ENCODE assay signal across 20 mouse cellular contexts in the genomic region with DNA sequence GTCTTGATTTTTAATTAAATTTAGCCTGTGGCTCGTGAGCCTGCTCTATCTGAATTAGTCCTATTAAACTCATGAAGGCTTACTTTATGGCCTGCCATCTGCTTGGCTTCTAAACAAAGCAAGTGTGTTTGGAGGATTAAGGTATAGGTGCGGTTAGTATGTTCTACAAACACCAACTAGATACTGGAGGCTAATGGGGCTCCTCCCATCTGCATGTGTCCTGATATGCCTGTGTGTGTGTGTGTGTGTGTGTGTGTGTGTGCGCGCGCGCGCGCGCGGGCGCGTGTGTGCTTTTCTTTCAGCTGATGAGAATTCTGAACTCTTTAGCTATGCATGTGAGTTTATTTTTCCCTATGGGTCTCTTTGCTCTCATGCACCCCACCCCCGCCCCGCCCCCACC. TPM values are rescaled to one million over a fixed set of nuclear protein-coding genes. Genes with fewer than 3 reads are reported as not detected.
DNase-seq lines count a peak whose midpoint lies in the region; ATAC-seq and TF ChIP-seq lines count a peak whose summit lies in the region.
"Had no signal": no experiment of that assay in that cellular context is flagged by ENCODE, and none has a peak within 500 bp of the region (broad histone marks: within the 10 kb centered on the region; RNA-seq: fewer than 3 reads in every experiment).

No protein-coding gene starts in this region.

- H3K9me3 ChIP-seq in intestine, postnatal 0 days (ENCODE audit: control insufficient read depth), result no peaks in the 10 kb centered on the region
- no peaks in the 10 kb centered on the region for H3K9me3 ChIP-seq in liver, embryonic 16.5 days (replicated peaks; ENCODE audit: control insufficient read depth, low read length)
- H3K9me3 ChIP-seq: G1E; heart, embryonic 13.5 days had no signal

- ATAC-seq in intestine, postnatal 0 days, result peak; percentile 62
- peak; percentile 95 for ATAC-seq in liver, embryonic 16.5 days (ENCODE audit: low read depth)

- 56% methylated on average over 14 of the region's 14 CpGs for WGBS in intestine, postnatal 0 days
- 52% methylated on average over 14 of the region's 14 CpGs for WGBS in liver, embryonic 16.5 days (ENCODE audit: insufficient replicate concordance)

- no peak for TF ChIP-seq CTCF in intestine, postnatal 0 days (IDR thresholded peaks at IDR 0.05; ENCODE audit: low read depth)

- peak; percentile 25 for DNase-seq in spleen, adult 12 weeks (ENCODE audit: low spot score)
- no peak for DNase-seq in spleen, postnatal 14 days (ENCODE audit: low spot score in 2 of 2)
- DNase-seq in cerebellum, adult 11 months, result no peak
- DNase-seq in gastrocnemius, postnatal 14 days, result no peak
- no peak for DNase-seq in Muller cell, postnatal 12 days (ENCODE audit: inconsistent ontology term)
- no peak for DNase-seq in lung, adult 18-20 months
- DNase-seq: cerebellum, postnatal 10 days; embryo, embryonic 11 days; heart, adult 11 months; lung, postnatal 10 days; retina, postnatal 1 day had no signal

- peaks cover 37% of the 10 kb centered on the region for H3K36me3 ChIP-seq in intestine, postnatal 0 days (ENCODE audit: control insufficient read depth, insufficient read depth)
- peaks cover 4% of the 10 kb centered on the region; the same call in 1 of the 2 replicates for H3K36me3 ChIP-seq in liver, embryonic 16.5 days (ENCODE audit: control insufficient read depth, insufficient read depth)
- H3K36me3 ChIP-seq: G1E; heart, embryonic 13.5 days had no signal

- H3K4me2 ChIP-seq in intestine, postnatal 0 days (replicated peaks; ENCODE audit: low read depth), result no peak overlapping the region
- peak overlapping the region; percentile 36 for H3K4me2 ChIP-seq in liver, embryonic 16.5 days (ENCODE audit: low read depth, low read length)
- H3K4me2 ChIP-seq: heart, embryonic 13.5 days; hindbrain, embryonic 14.5 days had no signal

- intact Hi-C loops in gastrocnemius, postnatal 14 days (cut with DNase I; ENCODE audit: low total_unique reads), result no loop called here

- no peaks in the 10 kb centered on the region for H3K27me3 ChIP-seq in intestine, postnatal 0 days (replicated peaks; ENCODE audit: control insufficient read depth, insufficient read depth, low read length)
- no peaks in the 10 kb centered on the region for H3K27me3 ChIP-seq in liver, embryonic 16.5 days (ENCODE audit: control insufficient read depth, insufficient read depth, low read depth, low read length)
- H3K27me3 ChIP-seq: heart, embryonic 13.5 days had no signal

- H3K4me3 ChIP-seq in intestine, postnatal 0 days (ENCODE audit: low read depth, low read length), result no peak overlapping the region
- no peak overlapping the region for H3K4me3 ChIP-seq in liver, embryonic 16.5 days (ENCODE audit: low read depth, low read length)
- H3K4me3 ChIP-seq: heart, embryonic 13.5 days had no signal

- peaks cover 10% of the 10 kb centered on the region for H3K4me1 ChIP-seq in intestine, postnatal 0 days (replicated peaks; ENCODE audit: control insufficient read depth, insufficient read depth, low read length)
- H3K4me1 ChIP-seq in liver, embryonic 16.5 days (ENCODE audit: control insufficient read depth, low read depth, low read length), result peaks cover 22% of the 10 kb centered on the region

- no peak overlapping the region for H3K27ac ChIP-seq in intestine, postnatal 0 days (ENCODE audit: low read depth, low read length)
- H3K27ac ChIP-seq in liver, embryonic 16.5 days (ENCODE audit: low read length), result peak overlapping the region; percentile 66
- H3K27ac ChIP-seq: heart, embryonic 13.5 days; hindbrain, embryonic 14.5 days; kidney, postnatal 0 days had no signal

- H3K9ac ChIP-seq in intestine, postnatal 0 days (ENCODE audit: low read depth, low read length), result no peak overlapping the region
- 0 out of 2 replicates have a peak overlapping the region, but pooled peaks have one; percentile 13 for H3K9ac ChIP-seq in liver, embryonic 16.5 days (ENCODE audit: low read depth, low read length)
- H3K9ac ChIP-seq: heart, embryonic 13.5 days; hindbrain, embryonic 14.5 days had no signal

RNA-seq across cellular contexts. Expression of a gene that starts 11.7 kb away (rescaled TPM):
- polyA plus RNA-seq in intestine, postnatal 0 days (2015; fragmentation: Nextera tagmentation; extraction: Ambion mirVana), result 7.7 and 7.8 TPM in 2 replicates
- polyA plus RNA-seq in liver, embryonic 16.5 days (2015; fragmentation: Nextera tagmentation; extraction: Ambion mirVana), result 0.34 and 0.50 TPM in 2 replicates
- total RNA-seq in gastrocnemius, postnatal 14 days (2021), result under 1 TPM; 0.13 to 0.49 TPM
- total RNA-seq: gastrocnemius, adult 8-10 months had no signal
- polyA plus RNA-seq: forebrain, embryonic 11.5 days; G1E; heart, embryonic 13.5 days; hindbrain, embryonic 14.5 days; midbrain, postnatal 0 days had no signal

RNA-seq across cellular contexts. Expression of a gene that starts 19.8 kb away (rescaled TPM):
- 0.66 and 0.72 TPM in 2 replicates for polyA plus RNA-seq in intestine, postnatal 0 days (2015; fragmentation: Nextera tagmentation; extraction: Ambion mirVana)
- polyA plus RNA-seq in liver, embryonic 16.5 days (2015; fragmentation: Nextera tagmentation; extraction: Ambion mirVana), result 0.35 and 0.72 TPM in 2 replicates
- total RNA-seq in gastrocnemius, postnatal 14 days (2021), result 10 to 100 TPM; 36.6 to 76.7 TPM
- polyA plus RNA-seq: forebrain, embryonic 11.5 days; G1E had no signal

RNA-seq across cellular contexts. Expression of a gene that starts 53.6 kb away (rescaled TPM):
- polyA plus RNA-seq in intestine, postnatal 0 days (2015; fragmentation: Nextera tagmentation; extraction: Ambion mirVana), result 5.5 and 5.9 TPM in 2 replicates
- 0.19 and 0.31 TPM in 2 replicates for polyA plus RNA-seq in liver, embryonic 16.5 days (2015; fragmentation: Nextera tagmentation; extraction: Ambion mirVana)
- under 1 TPM; 0.23 to 0.42 TPM for total RNA-seq in gastrocnemius, postnatal 14 days (2021)
- polyA plus RNA-seq: G1E had no signal
